Mouse (Mus musculus) forebrain, embryonic 11.5 days (tissue): ENCODE data around the gene Jtb. TPM values are rescaled to one million over a fixed set of nuclear protein-coding genes. Genes with fewer than 3 reads are reported as not detected.

Experiments used
- ATAC-seq: fragments of 200-750 bp; cut with Nextera tagmentation; replicated peaks from 2 replicates; pipeline ENCODE4 v1.8.0; 2017; ENCODE audit warnings: moderate TSS enrichment; ENCODE audit not compliant: low FRiP score
- DNase-seq: peaks from one replicate; pipeline ENCODE4 v3.0.0-alpha.2; 2017; ENCODE audit warnings: low spot score
- H3K27ac ChIP-seq: fragments of 300-500 bp; sonication (generic); 2 replicates; pipeline ENCODE4 v1.5.1; 2014; ENCODE audit warnings: low read depth, low read length
- H3K27me3 ChIP-seq: fragments of 300-500 bp; sonication (generic); 2 replicates; pipeline ENCODE4 v1.6.1; 2014; ENCODE audit warnings: mild to moderate bottlenecking, low read length, mixed read lengths; ENCODE audit not compliant: control insufficient read depth, insufficient read depth
- H3K36me3 ChIP-seq: fragments of 300-500 bp; sonication (generic); 2 replicates; pipeline ENCODE4 v1.6.1; 2014; ENCODE audit warnings: mild to moderate bottlenecking, low read length, moderate library complexity, mixed read lengths; ENCODE audit not compliant: control insufficient read depth, insufficient read depth
- H3K4me1 ChIP-seq: fragments of 300-500 bp; sonication (generic); replicated peaks from 2 replicates; pipeline ENCODE4 v1.6.1; 2014; ENCODE audit warnings: low read length, mixed read lengths; ENCODE audit not compliant: control insufficient read depth, insufficient read depth
- H3K4me2 ChIP-seq: fragments of 300-500 bp; sonication (generic); 2 replicates; pipeline ENCODE4 v1.6.1; 2014; ENCODE audit warnings: low read depth, mild to moderate bottlenecking, low read length, moderate library complexity, mixed read lengths; ENCODE audit not compliant: severe bottlenecking
- H3K4me3 ChIP-seq: fragments of 300-500 bp; sonication (generic); 2 replicates; pipeline ENCODE4 v1.5.1; 2014; ENCODE audit warnings: low read depth, low read length
- H3K9ac ChIP-seq: fragments of 300-500 bp; sonication (generic); 2 replicates; pipeline ENCODE4 v1.6.1; 2014; ENCODE audit warnings: low read length
- H3K9me3 ChIP-seq: fragments of 300-500 bp; sonication (generic); 2 replicates; pipeline ENCODE4 v1.6.1; 2016; ENCODE audit warnings: low read length, mixed read lengths; ENCODE audit not compliant: control insufficient read depth
- WGBS: fragments of 180-500 bp; shearing (Covaris S2); extraction: QIAGEN DNeasy Blood & Tissue Kit; methylation state at CpG from one replicate; pipeline ENCODE4 v1.1.7; 2014; 5-methylcytosine and 5-hydroxymethylcytosine counted together
- polyA plus RNA-seq: library from polyadenylated mRNA; unstranded; fragments of >200 nt; fragmentation: Nextera tagmentation; extraction: Ambion mirVana; gene quantifications from 2 replicates; pipeline ENCODE4 v1.2.1, GENCODE M21; 2014

Jtb gene
- polyA plus RNA-seq, 1 experiment from 2014 or later: 110 TPM

DNA sequence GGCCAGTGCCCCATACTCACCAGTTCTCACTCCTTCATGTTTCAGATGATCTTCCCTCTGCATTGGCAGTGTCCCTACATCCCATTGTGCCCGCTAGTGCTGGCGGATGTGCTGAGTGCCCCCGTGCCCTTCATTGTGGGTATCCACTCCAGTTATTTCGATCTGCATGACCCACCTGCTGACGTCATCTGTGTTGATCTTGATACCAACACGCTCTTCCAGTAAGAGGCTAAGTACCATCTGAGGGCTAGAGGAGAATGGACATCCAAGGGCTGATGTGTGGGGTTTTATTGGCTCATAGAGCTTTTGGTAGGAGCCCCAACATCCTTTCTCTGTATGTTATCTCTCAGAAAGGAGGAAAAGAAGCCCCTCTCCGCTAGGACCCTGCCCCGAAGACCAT, 39.4 kb downstream of the Jtb start:
- H3K27me3 ChIP-seq: no peaks in the 10 kb centered on the region
- H3K27ac ChIP-seq: no peak overlapping the region
- H3K4me1 ChIP-seq: peaks cover 8% of the 10 kb centered on the region; the same call in 1 of the 2 replicates
- peaks cover 3% of the 10 kb centered on the region; the same call in 1 of the 2 replicates for H3K36me3 ChIP-seq
- DNase-seq: no peak
- H3K9ac ChIP-seq: no peak overlapping the region
- no peak overlapping the region for H3K4me3 ChIP-seq
- no peaks in the 10 kb centered on the region for H3K9me3 ChIP-seq
- 96% methylated on average over 8 of the region's 8 CpGs for WGBS
- no peak for ATAC-seq
- no peak overlapping the region for H3K4me2 ChIP-seq

GRCm38 (mm10) chr3:90272170-90272569, 40.8 kb downstream of the Jtb start:
- no peak for ATAC-seq
- Histone ChIP-seq H3K27me3 (no peaks in the 10 kb centered on the region), H3K4me1 (no peaks in the 10 kb centered on the region), H3K9me3 (no peaks in the 10 kb centered on the region), H3K4me3 (no peak overlapping the region), H3K9ac (no peak overlapping the region), H3K36me3 (peaks cover 3% of the 10 kb centered on the region; the same call in 1 of the 2 replicates), H3K27ac (no peak overlapping the region), H3K4me2 (no peak overlapping the region)
- 81% methylated on average over 9 of the region's 9 CpGs for WGBS
- no peak for DNase-seq

DNA sequence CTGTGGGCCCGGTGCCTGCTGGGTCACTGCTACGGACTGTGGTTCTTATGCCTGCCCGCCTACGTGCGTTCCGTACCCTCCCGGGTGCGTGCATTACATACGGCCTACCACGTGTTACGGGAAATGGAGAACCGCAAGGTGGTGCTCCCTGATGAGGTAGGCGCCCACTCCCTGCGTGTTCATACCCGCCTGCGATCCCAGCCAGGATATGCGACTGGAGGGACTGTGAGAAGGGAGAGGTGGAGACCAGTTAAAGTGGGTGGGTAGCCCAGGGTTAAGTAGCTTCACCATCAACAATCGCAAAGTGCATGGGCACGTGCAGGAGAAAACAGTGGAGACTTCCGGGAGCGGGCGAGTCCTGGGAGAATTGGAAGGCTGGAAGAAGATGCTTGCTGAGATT, 42.5 kb downstream of the Jtb start:
- H3K27me3 ChIP-seq: no peaks in the 10 kb centered on the region
- H3K36me3 ChIP-seq: peaks cover 3% of the 10 kb centered on the region; the same call in 1 of the 2 replicates
- H3K4me1 ChIP-seq: no peaks in the 10 kb centered on the region
- H3K4me2 ChIP-seq: no peak overlapping the region
- 91% methylated on average over 22 of the region's 22 CpGs for WGBS
- H3K4me3 ChIP-seq: no peak overlapping the region
- no peak for DNase-seq
- H3K9me3 ChIP-seq: no peaks in the 10 kb centered on the region
- H3K27ac ChIP-seq: no peak overlapping the region
- H3K9ac ChIP-seq: no peak overlapping the region
- ATAC-seq: no peak

DNA sequence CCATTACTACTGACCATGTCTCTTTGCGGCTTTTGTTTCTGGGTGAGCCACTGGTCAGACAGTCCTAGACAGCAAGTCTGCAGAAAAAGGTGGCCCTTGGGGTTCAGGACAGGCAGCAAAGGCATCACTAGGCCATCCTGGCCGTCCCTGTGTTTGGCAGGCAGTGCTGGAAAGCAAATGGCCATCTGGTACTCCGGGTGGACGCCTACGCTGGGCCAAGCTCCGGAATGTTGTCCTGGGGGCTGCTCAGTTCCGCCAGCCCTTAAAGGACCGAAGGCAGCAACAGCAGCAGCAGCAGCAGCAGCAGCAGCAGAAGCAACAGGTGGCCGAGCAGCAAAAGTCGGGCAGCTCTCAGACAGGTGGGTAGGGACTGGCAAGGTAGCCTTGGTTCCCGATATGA, 43.9 kb downstream of the Jtb start:
- Histone ChIP-seq H3K9ac (no peak overlapping the region), H3K27ac (no peak overlapping the region), H3K4me2 (no peak overlapping the region), H3K4me3 (no peak overlapping the region), H3K27me3 (no peaks in the 10 kb centered on the region), H3K9me3 (no peaks in the 10 kb centered on the region), H3K4me1 (no peaks in the 10 kb centered on the region), H3K36me3 (peaks cover 3% of the 10 kb centered on the region; the same call in 1 of the 2 replicates)
- no peak for DNase-seq
- no peak for ATAC-seq
- 92% methylated on average over 11 of the region's 11 CpGs for WGBS

DNA sequence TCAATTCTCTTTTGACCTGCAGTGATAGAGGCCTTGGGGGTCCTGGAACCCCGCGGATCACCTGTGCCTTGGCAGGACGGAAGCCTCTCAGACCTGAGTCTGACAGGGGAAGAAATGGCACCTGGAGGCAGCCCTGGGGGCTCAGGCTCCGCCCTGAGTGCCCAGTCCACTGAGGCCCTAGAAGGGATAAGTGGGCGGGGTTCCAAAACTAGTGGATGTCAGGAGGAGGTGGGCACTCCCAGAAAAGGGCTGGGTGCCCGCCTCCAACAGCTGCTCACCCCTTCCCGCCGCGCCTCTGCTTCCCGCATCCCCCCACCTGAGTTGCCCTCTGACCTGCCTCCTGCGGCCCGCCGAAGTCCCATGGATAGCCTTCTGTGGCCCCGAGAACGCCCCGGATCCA, 45.5 kb downstream of the Jtb start:
- H3K4me2 ChIP-seq: no peak overlapping the region
- DNase-seq (no peak), ATAC-seq (no peak)
- peaks cover 3% of the 10 kb centered on the region; the same call in 1 of the 2 replicates for H3K36me3 ChIP-seq
- WGBS: 46% methylated on average over 16 of the region's 16 CpGs
- H3K4me3 ChIP-seq: no peak overlapping the region
- no peaks in the 10 kb centered on the region for H3K4me1 ChIP-seq
- no peak overlapping the region for H3K9ac ChIP-seq
- H3K27me3 ChIP-seq: no peaks in the 10 kb centered on the region
- H3K27ac ChIP-seq: no peak overlapping the region
- no peaks in the 10 kb centered on the region for H3K9me3 ChIP-seq

DNA sequence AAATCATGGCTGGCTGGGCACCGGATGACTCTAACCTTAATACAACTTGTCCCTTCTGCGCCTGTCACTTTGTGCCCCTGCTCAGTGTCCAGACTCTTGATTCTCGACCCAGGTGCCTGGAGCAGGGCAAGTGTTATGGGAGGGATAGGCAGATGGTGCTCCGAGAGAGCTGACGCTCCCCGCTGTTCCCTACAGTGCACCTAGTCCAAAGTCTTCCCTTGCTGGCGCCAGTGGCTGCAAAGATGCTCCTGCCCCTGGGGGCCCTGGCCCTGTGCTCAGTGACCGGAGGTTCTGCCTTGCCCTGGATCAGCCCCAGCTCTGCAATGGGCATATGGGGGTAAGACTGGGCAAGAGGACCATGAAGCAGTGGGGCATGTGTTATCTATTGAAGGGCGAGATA, 46.4 kb downstream of the Jtb start:
- H3K9me3 ChIP-seq: no peaks in the 10 kb centered on the region
- no peaks in the 10 kb centered on the region; the same call in 1 of the 2 replicates for H3K36me3 ChIP-seq
- ATAC-seq: no peak
- H3K9ac ChIP-seq: no peak overlapping the region
- no peak for DNase-seq
- no peak overlapping the region for H3K4me3 ChIP-seq
- H3K27ac ChIP-seq: no peak overlapping the region
- H3K27me3 ChIP-seq: no peaks in the 10 kb centered on the region
- H3K4me1 ChIP-seq: no peaks in the 10 kb centered on the region
- 92% methylated on average over 9 of the region's 9 CpGs for WGBS
- H3K4me2 ChIP-seq: no peak overlapping the region

- ATAC-seq (no peak), DNase-seq (no peak)
- 95% methylated on average over 10 of the region's 10 CpGs for WGBS
- Histone ChIP-seq H3K36me3 (no peaks in the 10 kb centered on the region; the same call in 1 of the 2 replicates), H3K27ac (no peak overlapping the region), H3K4me2 (no peak overlapping the region), H3K9ac (no peak overlapping the region), H3K9me3 (no peaks in the 10 kb centered on the region), H3K4me3 (no peak overlapping the region), H3K27me3 (no peaks in the 10 kb centered on the region), H3K4me1 (no peaks in the 10 kb centered on the region)
Observed at GRCm38 (mm10) chr3:90278211-90278610, 46.8 kb downstream of the Jtb start.

DNA sequence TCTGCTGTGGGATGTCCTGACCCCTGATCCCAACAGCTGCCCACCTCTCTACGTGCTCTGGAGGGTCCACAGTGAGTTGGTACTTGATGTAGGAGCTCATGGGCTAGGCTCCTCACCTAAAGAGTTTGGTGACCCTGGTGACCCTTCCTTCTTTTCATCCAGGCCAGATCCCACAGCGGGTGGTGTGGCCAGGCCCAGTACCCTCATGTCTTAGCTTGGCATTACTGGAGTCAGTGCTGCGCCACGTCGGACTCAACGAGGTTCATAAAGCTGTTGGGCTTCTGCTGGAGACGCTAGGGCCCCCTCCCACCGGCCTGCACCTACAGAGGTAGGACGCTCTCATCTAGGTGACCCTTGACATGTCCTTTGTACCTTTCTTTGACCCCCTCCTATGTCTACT, 47.8 kb downstream of the Jtb start:
- Histone ChIP-seq H3K9me3 (no peaks in the 10 kb centered on the region), H3K4me2 (no peak overlapping the region), H3K27me3 (no peaks in the 10 kb centered on the region), H3K36me3 (no peaks in the 10 kb centered on the region; the same call in 1 of the 2 replicates), H3K4me3 (no peak overlapping the region), H3K4me1 (no peaks in the 10 kb centered on the region), H3K27ac (no peak overlapping the region), H3K9ac (no peak overlapping the region)
- ATAC-seq (no peak), DNase-seq (no peak)
- 94% methylated on average over 9 of the region's 9 CpGs for WGBS

DNA sequence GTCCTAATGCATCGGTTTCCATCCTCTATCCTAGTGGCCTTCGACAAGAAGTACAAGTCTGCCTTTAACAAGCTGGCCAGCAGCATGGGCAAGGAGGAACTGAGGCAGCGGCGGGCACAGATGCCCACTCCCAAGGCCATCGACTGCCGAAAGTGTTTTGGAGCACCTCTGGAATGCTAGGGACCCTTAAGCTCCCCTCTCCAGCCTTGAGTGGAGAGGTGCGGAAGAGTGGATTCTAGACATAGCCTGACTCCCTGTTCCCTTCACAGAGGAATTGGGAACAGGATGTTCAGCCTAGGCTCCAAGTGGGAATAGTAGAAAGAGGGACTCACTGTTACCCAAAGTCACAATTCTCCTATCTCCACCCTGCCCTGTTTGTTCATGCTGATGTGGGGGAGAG, 48.3 kb downstream of the Jtb start:
- 95% methylated on average over 7 of the region's 7 CpGs for WGBS
- ATAC-seq: no peak

More for the DNA sequence above, 48.3 kb downstream of the Jtb start:
- Histone ChIP-seq H3K9me3 (no peaks in the 10 kb centered on the region), H3K27me3 (no peaks in the 10 kb centered on the region), H3K4me1 (no peaks in the 10 kb centered on the region), H3K36me3 (no peaks in the 10 kb centered on the region; the same call in 1 of the 2 replicates), H3K4me3 (no peak overlapping the region), H3K9ac (no peak overlapping the region), H3K4me2 (no peak overlapping the region), H3K27ac (no peak overlapping the region)
- DNase-seq: no peak
